Mouse (Mus musculus) CH12.LX (cell line): ENCODE data around the gene AI464131.

Experiments
- CHD2 ChIP-seq: IDR thresholded peaks from 2 replicates; pipeline ENCODE4 v1.6.1; 2011; ENCODE audit warnings: low read length, improper control_type of control experiment
- CTCF ChIP-seq, 2 experiments: IDR thresholded peaks in 1 of 2; conservative IDR thresholded peaks in 1 of 2; 2 replicates each; pipeline ENCODE4 v1.5.1; 2011 to 2012; ENCODE audit warnings: low read depth in 2 of 2, low read length in 2 of 2, improper control_type of control experiment in 1 of 2, inconsistent platforms in 1 of 2, mild to moderate bottlenecking in 1 of 2, moderate library complexity in 1 of 2
- HCFC1 ChIP-seq: IDR thresholded peaks from 2 replicates; pipeline ENCODE4 v1.6.1; 2012; ENCODE audit warnings: low read depth, mild to moderate bottlenecking, inconsistent platforms, low read length, improper control_type of control experiment
- NELFE ChIP-seq: IDR thresholded peaks from 2 replicates; pipeline ENCODE4 v1.6.1; 2011; ENCODE audit warnings: low read depth, low read length, improper control_type of control experiment
- RAD21 ChIP-seq: IDR thresholded peaks from 2 replicates; pipeline ENCODE4 v1.6.1; 2011; ENCODE audit warnings: low read depth, mild to moderate bottlenecking, low read length, improper control_type of control experiment, moderate library complexity
- ZKSCAN1 ChIP-seq: IDR thresholded peaks from 2 replicates; pipeline ENCODE4 v1.6.1; 2012; ENCODE audit warnings: low read depth, inconsistent platforms, low read length, improper control_type of control experiment, borderline replicate concordance
- ZNF384 ChIP-seq: IDR thresholded peaks from 2 replicates; pipeline ENCODE4 v1.6.1; 2012; ENCODE audit warnings: low read depth, low read length, improper control_type of control experiment, inconsistent platforms

- peak; percentile 23 to 74; a peak in 2 of 4 replicates for TF ChIP-seq CTCF (conservative IDR thresholded peaks at IDR 0.05 in 1 of 2, IDR thresholded peaks at IDR 0.05 in 1 of 2; ENCODE audit: low read depth in 2 of 2, low read length in 2 of 2)
- no peak for TF ChIP-seq HCFC1
- TF ChIP-seq ZNF384, result no peak
- TF ChIP-seq RAD21, result peak; percentile 72
- no peak for TF ChIP-seq ZKSCAN1
- TF ChIP-seq CHD2, result no peak
- TF ChIP-seq NELFE, result no peak
Observed at GRCm38 (mm10) chr4:41468396-41469080, 34.3 kb downstream of the AI464131 start.
